Mouse (Mus musculus) kidney, adult 9 months (tissue): ENCODE data around the gene Uso1.

Experiments used
- DNase-seq: peaks from one replicate; pipeline ENCODE4 v3.0.0; 2022

Gene Uso1

DNA sequence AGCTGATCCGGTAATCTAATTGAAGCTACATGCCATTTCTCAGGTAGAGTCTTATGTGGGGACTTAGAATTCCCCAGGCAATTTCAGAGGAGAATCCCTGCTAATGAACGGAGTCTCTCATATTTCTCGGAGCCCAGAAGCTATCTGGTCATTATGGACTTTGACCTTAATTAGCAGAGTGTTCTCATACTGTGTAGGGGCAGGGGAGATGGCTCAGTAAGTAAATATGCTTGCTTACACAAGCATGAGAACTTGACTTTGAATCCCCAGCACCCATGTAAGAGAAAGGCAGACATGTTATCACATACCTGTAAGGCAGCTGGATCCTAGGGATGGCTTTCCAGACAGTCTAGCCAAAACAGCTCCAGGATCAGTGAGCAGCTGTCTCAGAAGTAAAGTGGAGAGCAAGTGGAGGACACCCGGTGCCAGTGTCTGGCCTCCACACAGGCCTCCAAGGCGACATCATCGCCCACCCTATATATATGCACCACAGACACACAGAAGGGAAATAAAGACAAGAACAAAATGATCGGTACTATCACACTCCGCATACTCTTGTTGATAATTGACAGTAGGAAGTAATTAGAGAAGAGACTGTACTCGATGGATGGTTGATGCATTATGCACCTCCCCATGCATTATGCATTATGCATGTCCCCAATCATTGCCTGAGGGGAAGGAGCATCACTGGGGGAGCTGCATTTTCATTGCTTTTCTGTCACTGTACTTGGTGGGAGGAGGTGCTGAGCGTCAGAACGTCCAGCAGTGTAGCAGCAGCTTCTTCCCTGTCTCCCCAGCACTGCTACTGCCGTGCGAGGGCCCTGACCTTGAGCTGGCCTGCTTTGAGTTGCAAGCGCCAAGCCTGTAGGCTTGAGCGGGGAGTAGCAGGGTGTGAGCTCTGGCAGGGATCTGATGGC lies 59.4 kb downstream of the Uso1 start:
- peak; percentile 42 for DNase-seq

- DNase-seq, result no peak
Observed at GRCm38 (mm10) chr5:92198266-92198665, 60.5 kb downstream of the Uso1 start.

DNA sequence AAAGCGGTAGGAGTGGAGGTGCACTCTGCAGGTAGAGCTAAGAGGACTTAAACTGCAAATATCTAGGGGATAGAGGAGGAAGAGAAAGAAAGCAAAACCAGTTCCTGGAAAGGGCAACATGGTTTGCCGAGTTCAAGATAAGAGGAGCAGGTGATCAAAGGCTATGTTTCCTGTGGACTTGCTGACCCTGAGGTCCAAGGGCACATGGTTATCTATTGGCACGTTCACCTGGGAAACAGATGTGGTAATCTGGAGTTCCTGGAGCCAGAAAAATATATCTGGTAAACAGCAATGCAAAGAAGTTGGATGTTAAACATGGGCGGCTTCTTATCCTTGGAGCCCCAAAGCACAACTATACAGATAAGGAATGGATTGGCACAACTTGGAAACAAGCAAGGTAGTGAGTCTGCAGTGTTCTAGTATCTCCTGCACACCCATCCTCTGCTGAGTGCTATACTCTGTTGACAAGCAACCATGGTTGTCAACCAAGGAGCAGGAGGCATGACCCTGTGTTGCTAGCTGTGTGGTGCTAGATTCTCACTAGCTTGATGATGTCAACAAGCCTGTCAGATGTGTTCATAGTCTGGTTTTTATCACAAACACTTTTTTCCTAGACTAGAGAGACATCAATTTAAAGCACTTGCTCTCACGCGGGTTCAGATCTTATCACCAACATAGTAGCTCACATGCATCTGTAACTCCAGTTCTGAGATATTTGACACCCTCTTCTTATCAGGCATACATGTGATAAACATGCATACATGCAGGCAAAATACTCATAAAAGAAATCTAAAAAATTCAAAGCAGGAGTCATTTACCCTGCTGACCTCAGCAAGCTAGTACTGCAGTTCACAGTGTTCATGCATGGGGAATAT lies 66.7 kb downstream of the Uso1 start:
- peak; percentile 28 for DNase-seq

- peak; percentile 88 for DNase-seq
Observed at GRCm38 (mm10) chr5:92205184-92205583, 67.4 kb downstream of the Uso1 start.

DNA sequence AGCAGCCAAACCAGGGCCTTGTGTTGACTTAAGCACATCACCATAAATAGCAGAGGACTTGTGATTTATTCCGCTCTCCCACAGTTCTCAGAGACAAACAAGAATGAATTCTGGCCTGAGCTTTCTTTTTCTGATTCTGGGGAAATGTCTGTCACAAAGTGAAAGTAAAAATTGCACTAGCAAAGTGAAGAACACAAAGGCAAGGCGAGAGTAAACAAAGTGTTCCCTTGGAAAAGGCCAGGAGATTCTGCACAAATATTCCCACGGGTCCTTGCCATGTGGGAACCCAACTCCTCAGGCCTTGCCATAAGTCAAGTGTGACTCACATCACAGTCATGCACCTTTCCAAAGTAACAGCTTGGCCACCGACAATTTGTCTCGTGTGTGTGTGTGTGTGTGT lies 68.0 kb downstream of the Uso1 start:
- peak; percentile 47 for DNase-seq

DNA sequence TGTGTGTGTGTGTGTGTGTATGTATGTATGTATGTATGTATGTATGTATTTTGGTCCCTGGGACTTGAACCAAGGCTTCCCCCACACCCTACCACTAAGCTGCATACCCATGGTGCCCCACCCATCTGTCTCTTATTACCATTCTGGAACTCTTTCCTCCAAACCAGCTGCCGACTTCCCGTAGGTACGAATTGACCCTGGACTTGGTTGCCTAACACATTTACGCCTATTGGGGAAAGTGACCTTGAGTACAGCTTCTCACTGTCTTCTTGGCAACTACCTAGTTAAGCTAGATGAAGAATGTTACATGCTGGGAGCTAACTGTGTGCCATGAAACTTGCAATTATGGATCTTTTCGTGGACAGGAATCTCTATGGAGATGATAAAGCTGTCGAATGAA lies 68.4 kb downstream of the Uso1 start:
- DNase-seq, result no peak

GRCm38 (mm10) chr5:92210205-92210604 lies 72.5 kb downstream of the Uso1 start:
- DNase-seq, result no peak

DNA sequence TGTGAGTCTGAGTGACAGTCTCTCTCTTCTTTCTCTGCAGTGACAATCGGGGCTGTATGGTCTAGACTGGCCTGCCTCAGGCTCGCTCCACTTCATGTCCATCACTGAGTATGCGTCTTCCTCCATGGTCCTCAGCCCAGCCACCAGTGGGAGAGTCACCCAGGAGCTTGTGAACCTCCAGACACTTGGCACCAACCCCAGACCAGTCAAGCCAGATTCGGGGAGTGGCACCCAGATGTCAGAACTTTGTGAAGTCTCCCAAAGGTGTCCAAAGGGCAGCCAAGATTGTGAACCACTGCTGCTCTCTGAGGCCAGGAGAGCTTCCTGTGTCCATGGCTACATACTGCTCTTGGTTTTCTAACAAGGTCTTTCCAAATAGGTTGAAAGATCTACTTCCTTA lies 74.5 kb downstream of the Uso1 start:
- no peak for DNase-seq

GRCm38 (mm10) chr5:92215308-92215707 lies 77.6 kb downstream of the Uso1 start, which contains the start of gene U90926:
Gene U90926 (minus strand): TSS chr5:92215408.
- DNase-seq, result no peak

- no peak for DNase-seq
Observed at GRCm38 (mm10) chr5:92218915-92219793, 81.4 kb downstream of the Uso1 start.

GRCm38 (mm10) chr5:92219826-92220225 lies 82.1 kb downstream of the Uso1 start:
- DNase-seq, result no peak

DNA sequence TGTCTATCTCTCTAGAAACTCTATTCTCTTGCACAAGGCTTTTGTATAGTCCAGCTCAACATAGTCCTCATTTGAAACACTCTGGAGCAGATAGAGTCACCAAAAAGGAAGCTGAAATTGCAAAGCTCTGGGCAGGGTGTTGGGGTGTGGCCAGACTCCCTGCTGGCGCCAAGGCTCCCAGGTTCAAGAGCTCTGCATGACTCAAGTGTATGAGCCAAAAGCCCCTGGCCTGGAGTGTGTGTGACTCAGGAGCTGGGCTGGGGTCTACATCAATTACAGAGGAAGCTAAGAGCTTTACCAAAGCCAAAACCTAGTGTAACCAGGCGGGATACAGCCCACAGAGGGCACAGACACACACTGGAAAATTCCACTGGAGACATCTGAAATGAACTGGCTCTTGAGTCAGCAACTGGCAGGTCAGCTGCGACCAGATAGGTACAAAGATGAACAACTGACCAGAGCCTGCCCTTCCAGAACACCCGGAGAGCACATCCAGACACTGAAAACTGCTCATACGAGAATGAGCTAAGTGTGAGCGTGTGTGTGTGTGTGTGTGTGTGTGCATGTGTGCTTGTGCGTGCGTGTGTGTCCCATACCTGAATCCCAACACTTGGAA lies 82.7 kb downstream of the Uso1 start:
- peak; percentile 38 for DNase-seq

- DNase-seq, result no peak
Observed at GRCm38 (mm10) chr5:92227782-92228181, 90.0 kb downstream of the Uso1 start.

- no peak for DNase-seq
Observed at GRCm38 (mm10) chr5:92228776-92229175, 91.0 kb downstream of the Uso1 start.

DNA sequence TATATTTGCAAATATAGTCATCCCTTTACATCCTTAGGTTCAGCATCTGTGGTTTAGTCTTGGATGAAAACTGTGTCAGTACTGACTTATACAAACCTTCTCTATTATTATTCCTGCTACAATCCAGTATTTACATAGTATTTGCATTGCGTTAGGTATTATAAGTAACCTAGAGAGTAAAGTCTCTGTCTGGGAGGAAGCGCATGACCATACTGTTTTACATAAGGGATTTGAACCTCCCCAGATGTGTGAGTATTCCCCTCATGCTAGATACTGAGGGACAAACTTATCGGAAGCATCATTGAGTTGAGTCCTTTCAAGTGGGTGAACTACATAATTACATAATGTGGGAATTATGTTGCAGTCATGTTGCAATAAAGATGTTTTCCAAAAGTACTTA lies 91.8 kb downstream of the Uso1 start:
- DNase-seq, result no peak

DNA sequence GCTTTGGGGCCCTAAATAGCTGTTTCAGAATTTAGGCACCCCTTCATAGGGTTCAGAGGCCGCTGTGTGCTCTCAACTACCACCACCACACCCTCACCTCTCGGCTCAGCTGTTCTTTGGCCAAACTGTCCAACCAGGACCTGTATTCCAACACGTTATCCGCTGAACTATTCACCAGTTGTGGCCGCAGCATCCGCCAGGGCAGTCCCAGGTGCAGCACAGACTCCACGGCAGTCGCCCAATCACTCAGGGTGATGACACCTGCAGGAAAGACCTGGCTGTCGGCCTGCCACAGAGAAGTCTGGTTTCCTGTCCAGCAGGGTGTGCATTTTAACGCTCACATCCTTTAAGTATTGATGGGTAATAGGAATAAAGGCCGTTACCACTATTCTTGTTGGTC lies 92.6 kb downstream of the Uso1 start:
- DNase-seq, result no peak

DNA sequence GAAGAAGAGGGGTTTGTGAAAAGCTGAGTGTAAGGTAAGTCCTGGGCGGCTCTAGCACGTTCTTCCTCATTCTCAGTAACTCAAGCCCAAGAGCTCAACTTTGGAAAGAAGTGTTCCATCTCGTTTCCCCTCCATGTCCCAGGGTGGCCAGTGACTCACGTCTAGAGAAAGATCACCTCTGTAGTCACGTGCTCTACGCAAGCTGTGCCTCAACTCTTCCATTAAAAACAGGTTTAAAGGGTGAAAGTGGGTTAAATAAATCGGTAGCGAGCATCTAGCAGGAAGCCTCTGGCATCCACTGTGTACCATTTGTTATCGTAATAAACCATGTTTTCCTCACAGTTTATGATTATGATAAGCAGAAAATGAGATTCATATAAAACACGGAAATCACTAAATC lies 94.1 kb downstream of the Uso1 start:
- DNase-seq, result no peak

GRCm38 (mm10) chr5:92233366-92233765 lies 95.6 kb downstream of the Uso1 start:
- no peak for DNase-seq

GRCm38 (mm10) chr5:92234939-92235557 lies 97.3 kb downstream of the Uso1 start:
- no peak for DNase-seq

DNA sequence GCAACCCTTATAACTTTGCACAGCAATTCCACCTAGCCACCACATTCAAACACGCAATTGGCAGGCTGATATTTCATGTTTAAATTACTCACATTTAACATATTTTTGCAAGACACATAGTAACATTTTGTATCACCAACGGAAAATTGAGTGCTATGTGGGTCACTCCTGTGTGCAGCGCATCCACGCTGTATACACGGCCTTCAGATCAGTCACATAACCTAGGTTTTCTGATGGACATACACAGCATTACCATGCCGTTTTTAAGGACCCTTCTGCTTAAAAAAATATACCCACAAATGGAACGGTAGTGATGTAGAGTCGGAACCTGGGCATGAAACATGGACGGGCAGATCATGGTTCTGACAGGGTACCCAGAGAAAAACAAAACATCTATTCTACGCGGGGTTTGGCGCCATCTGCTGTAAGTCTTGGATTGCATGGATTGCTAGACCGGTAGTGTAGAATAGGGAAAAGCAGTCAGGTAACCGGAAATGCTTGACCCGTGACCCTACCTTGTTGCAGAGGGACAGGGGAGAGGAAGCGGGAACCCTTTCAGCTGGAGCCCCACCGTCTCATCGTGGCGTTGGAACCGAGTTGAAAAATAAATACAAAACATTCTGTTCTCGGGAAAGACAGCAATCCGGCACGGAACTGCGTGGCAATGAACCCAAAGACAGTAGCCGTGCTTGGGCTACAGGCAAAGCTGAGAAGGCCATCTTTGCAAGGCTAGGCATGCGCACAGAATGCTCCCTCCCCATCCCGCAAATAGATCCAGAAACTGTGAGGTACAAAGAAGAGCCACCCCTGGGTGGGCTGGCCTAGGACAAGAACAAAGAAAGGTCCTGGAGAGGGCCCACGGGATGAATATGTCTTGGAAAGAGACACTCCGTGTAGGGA lies 101.8 kb downstream of the Uso1 start:
- peak; percentile 88 for DNase-seq

DNA sequence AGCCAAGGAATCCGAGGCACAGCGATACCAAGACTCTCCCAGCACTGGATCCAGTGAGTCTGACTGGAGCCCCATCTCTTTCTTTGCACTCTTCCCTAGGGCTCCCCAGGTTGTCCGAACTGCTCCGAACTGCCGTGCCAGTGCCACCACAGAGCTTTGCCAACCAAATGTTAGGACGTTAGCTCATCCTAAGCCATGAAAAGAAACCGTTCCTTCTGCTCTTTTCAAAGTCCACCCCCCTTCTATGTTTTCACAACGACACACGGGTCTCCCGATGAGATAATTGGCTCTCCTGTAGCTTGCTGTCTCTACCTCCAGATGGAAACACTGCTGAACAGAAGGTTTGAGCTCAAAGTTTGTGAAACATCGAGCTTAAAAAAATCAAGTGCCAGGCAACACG lies 103.0 kb downstream of the Uso1 start:
- DNase-seq, result no peak
